ENCODE assay signal across 8 mouse cellular contexts in genomic region chr1:180571721-180572120, GRCm38 (mm10). TPM values are rescaled to one million over a fixed set of nuclear protein-coding genes. Genes with fewer than 3 reads are reported as not detected.
DNase-seq lines count a peak whose midpoint lies in the region; ATAC-seq and TF ChIP-seq lines count a peak whose summit lies in the region.
"Not testable (repeated sequence)": the region's sequence is repeated elsewhere in the genome, so short reads cannot be mapped to it uniquely, and the experiment has no call there.

No protein-coding gene starts in this region.

- H3K4me1 ChIP-seq in E14TG2a.4 (replicated peaks; ENCODE audit: low read depth, low read length) (peaks cover 66% of the 10 kb centered on the region), ES-E14 (ENCODE audit: control insufficient read depth in 2 of 2, insufficient read depth in 2 of 2, low read length in 2 of 2, poor library complexity in 1 of 2) (peaks cover 15 to 19% of the 10 kb centered on the region in 2 experiments)
- H3K4me1 ChIP-seq in forebrain, embryonic 10.5 days: peaks cover 23% of the 10 kb centered on the region
- peaks cover 24% of the 10 kb centered on the region for H3K4me1 ChIP-seq in hindbrain, embryonic 14.5 days (replicated peaks; ENCODE audit: control insufficient read depth, insufficient read depth, low read length)
- H3K4me1 ChIP-seq in liver, embryonic 13.5 days (replicated peaks): peaks cover 51% of the 10 kb centered on the region
- peaks cover 37% of the 10 kb centered on the region for H3K4me1 ChIP-seq in neural tube, embryonic 13.5 days (replicated peaks)

- H3K4me3 ChIP-seq in E14TG2a.4 (replicated peaks; ENCODE audit: low read length) (peak overlapping the region; percentile 99), ES-E14 (ENCODE audit: insufficient read depth in 1 of 2, low read depth in 1 of 2, low read length in 2 of 2, poor library complexity in 1 of 2, severe bottlenecking in 1 of 2) (peak overlapping the region; percentile 20 to 61; a peak in 3 of 4 replicates)
- peak overlapping the region; percentile 18; the same call in 1 of the 2 replicates for H3K4me3 ChIP-seq in forebrain, embryonic 10.5 days
- H3K4me3 ChIP-seq in hindbrain, embryonic 14.5 days (replicated peaks; ENCODE audit: low read length); neural tube, embryonic 13.5 days: not testable (repeated sequence)
- H3K4me3 ChIP-seq in layer of hippocampus, adult 2 months: peak overlapping the region; percentile 92
- H3K4me3 ChIP-seq in liver, embryonic 13.5 days (replicated peaks): 0 out of 2 replicates have a peak overlapping the region, but pooled peaks have one; percentile 85

- in situ Hi-C loops in ES-E14 (cut with MboI; ENCODE audit: low sequenced_read_pairs in 2 of 2, unreplicated experiment in 2 of 2): not testable (repeated sequence)

- DNase-seq in ES-E14 (ENCODE audit: low read depth, low spot score); forebrain, embryonic 10.5 days (ENCODE audit: extremely low spot score, low spot score); hindbrain, embryonic 14.5 days (ENCODE audit: low spot score); layer of hippocampus, adult 2 months (ENCODE audit: low spot score in 2 of 2); liver, embryonic 13.5 days: not testable (repeated sequence)
- DNase-seq in ZHBTc4 (ENCODE audit: low read depth, low spot score): peak; percentile 40

- peak overlapping the region; percentile 80; the same call in 1 of the 2 replicates for H3K27ac ChIP-seq in ES-E14 (ENCODE audit: insufficient read depth, low read depth, low read length, poor library complexity, severe bottlenecking)
- not testable (repeated sequence) for H3K27ac ChIP-seq in forebrain, embryonic 10.5 days; hindbrain, embryonic 14.5 days; liver, embryonic 13.5 days; neural tube, embryonic 13.5 days (replicated peaks)
- 0 out of 2 replicates have a peak overlapping the region, but pooled peaks have one; percentile 97 for H3K27ac ChIP-seq in layer of hippocampus, adult 2 months

- 0 out of 2 replicates have a peak overlapping the region, but pooled peaks have one; percentile 97 for H3K4me2 ChIP-seq in hindbrain, embryonic 14.5 days (replicated peaks)
- H3K4me2 ChIP-seq in liver, embryonic 13.5 days: peak overlapping the region; percentile 99
- H3K4me2 ChIP-seq in neural tube, embryonic 13.5 days: peak overlapping the region; percentile 98

- H3K9me3 ChIP-seq in E14TG2a.4 (ENCODE audit: low read length): peaks cover 34% of the 10 kb centered on the region
- H3K9me3 ChIP-seq in ES-E14 (ENCODE audit: control insufficient read depth, insufficient read depth, low read depth, low read length); hindbrain, embryonic 14.5 days (ENCODE audit: control insufficient read depth, low read length); liver, embryonic 13.5 days (replicated peaks); neural tube, embryonic 13.5 days: not testable (repeated sequence)
- H3K9me3 ChIP-seq in forebrain, embryonic 10.5 days: peaks cover 31% of the 10 kb centered on the region

- not testable (repeated sequence) for H3K27me3 ChIP-seq in E14TG2a.4 (ENCODE audit: insufficient read depth, low read length); forebrain, embryonic 10.5 days (ENCODE audit: poor library complexity, severe bottlenecking); hindbrain, embryonic 14.5 days (ENCODE audit: control insufficient read depth, insufficient read depth, low read length); liver, embryonic 13.5 days; neural tube, embryonic 13.5 days

- peak overlapping the region; percentile 70 for H3K9ac ChIP-seq in ES-E14 (ENCODE audit: insufficient read depth, low read depth, low read length, poor library complexity, severe bottlenecking)
- not testable (repeated sequence) for H3K9ac ChIP-seq in hindbrain, embryonic 14.5 days; neural tube, embryonic 13.5 days
- peak overlapping the region; percentile 44; the same call in 1 of the 2 replicates for H3K9ac ChIP-seq in liver, embryonic 13.5 days

- not testable (repeated sequence) for TF ChIP-seq CTCF in E14TG2a.4 (conservative IDR thresholded peaks at IDR 0.05; ENCODE audit: low read length)
- TF ChIP-seq CTCF in layer of hippocampus, adult 2 months (conservative IDR thresholded peaks at IDR 0.05): peak; percentile 51

- 85% methylated on average over 6 of the region's 6 CpGs for WGBS in forebrain, embryonic 10.5 days
- WGBS in hindbrain, embryonic 14.5 days: 84% methylated on average over 6 of the region's 6 CpGs
- WGBS in liver, embryonic 13.5 days (ENCODE audit: insufficient replicate concordance): 73% methylated on average over 6 of the region's 6 CpGs
- 82% methylated on average over 6 of the region's 6 CpGs for WGBS in neural tube, embryonic 13.5 days

- not testable (repeated sequence) for ATAC-seq in hindbrain, embryonic 14.5 days (ENCODE audit: low FRiP score); liver, embryonic 13.5 days (ENCODE audit: low read depth); neural tube, embryonic 13.5 days (ENCODE audit: low read depth)

- peaks cover 59% of the 10 kb centered on the region for H3K36me3 ChIP-seq in E14TG2a.4 (ENCODE audit: insufficient read depth, low read length)
- H3K36me3 ChIP-seq in ES-E14 (ENCODE audit: control insufficient read depth, insufficient read depth, low read length, poor library complexity, severe bottlenecking): peaks cover 29% of the 10 kb centered on the region
- peaks cover 61% of the 10 kb centered on the region for H3K36me3 ChIP-seq in forebrain, embryonic 10.5 days (replicated peaks)
- H3K36me3 ChIP-seq in hindbrain, embryonic 14.5 days (replicated peaks; ENCODE audit: control insufficient read depth, insufficient read depth): peaks cover 31% of the 10 kb centered on the region
- peaks cover 34% of the 10 kb centered on the region for H3K36me3 ChIP-seq in liver, embryonic 13.5 days
- peaks cover 39% of the 10 kb centered on the region for H3K36me3 ChIP-seq in neural tube, embryonic 13.5 days

RNA-seq across cellular contexts. Expression of gene Parp1, which starts 3.0 kb away (rescaled TPM):
- 271 and 296 TPM in 2 replicates for total RNA-seq in ES-E14 (2012; rRNA removed)
- polyA plus RNA-seq in forebrain, embryonic 10.5 days (2016; fragmentation: Nextera tagmentation; extraction: Ambion mirVana): 328 and 332 TPM in 2 replicates
- 85.4 and 86.8 TPM in 2 replicates for polyA plus RNA-seq in hindbrain, embryonic 14.5 days (2014; fragmentation: Nextera tagmentation; extraction: Ambion mirVana)
- 100 to 1,000 TPM; 122 to 153 TPM for total RNA-seq in layer of hippocampus, adult 2 months (2021)
- 76.4 and 86.0 TPM in 2 replicates for polyA plus RNA-seq in liver, embryonic 13.5 days (2015; fragmentation: Nextera tagmentation; extraction: Ambion mirVana)
- polyA plus RNA-seq in neural tube, embryonic 13.5 days (2015; fragmentation: Nextera tagmentation; extraction: Ambion mirVana): 114 TPM in 2 replicates
